Mouse (Mus musculus) midbrain, embryonic 12.5 days (tissue): ENCODE results near the gene Tubb5. TPM values are rescaled to one million over a fixed set of nuclear protein-coding genes. Genes with fewer than 3 reads are reported as not detected.

Experiments
- ATAC-seq: fragments of 200-750 bp; cut with Nextera tagmentation; 2 replicates; pipeline ENCODE4 v1.8.0; 2017; ENCODE audit warnings: low read depth, moderate TSS enrichment, moderate library complexity; ENCODE audit not compliant: low FRiP score
- H3K27ac ChIP-seq: fragments of 300-500 bp; sonication (generic); replicated peaks from 2 replicates; pipeline ENCODE4 v1.5.1; 2016; ENCODE audit warnings: mild to moderate bottlenecking
- H3K27me3 ChIP-seq: fragments of 300-500 bp; sonication (generic); 2 replicates; pipeline ENCODE4 v1.6.1; 2016; ENCODE audit warnings: mild to moderate bottlenecking
- H3K36me3 ChIP-seq: fragments of 300-500 bp; sonication (generic); 2 replicates; pipeline ENCODE4 v1.6.1; 2016
- H3K4me1 ChIP-seq: fragments of 300-500 bp; sonication (generic); 2 replicates; pipeline ENCODE4 v1.6.1; 2016
- H3K4me2 ChIP-seq: fragments of 300-500 bp; sonication (generic); replicated peaks from 2 replicates; pipeline ENCODE4 v1.6.1; 2016; ENCODE audit warnings: mild to moderate bottlenecking, moderate library complexity
- H3K4me3 ChIP-seq: fragments of 300-500 bp; sonication (generic); 2 replicates; pipeline ENCODE4 v1.5.1; 2016; ENCODE audit warnings: mild to moderate bottlenecking
- H3K9ac ChIP-seq: fragments of 300-500 bp; sonication (generic); replicated peaks from 2 replicates; pipeline ENCODE4 v1.6.1; 2016; ENCODE audit warnings: mild to moderate bottlenecking, moderate library complexity
- H3K9me3 ChIP-seq: fragments of 300-500 bp; sonication (generic); 2 replicates; pipeline ENCODE4 v1.6.1; 2016; ENCODE audit warnings: mild to moderate bottlenecking
- WGBS: fragments of 180-500 bp; shearing (Covaris S2); methylation state at CpG from one replicate; pipeline ENCODE4 v1.1.7; 2016; 5-methylcytosine and 5-hydroxymethylcytosine counted together
- polyA plus RNA-seq: library from polyadenylated mRNA; unstranded; fragments of >200 nt; fragmentation: Nextera tagmentation; extraction: Ambion mirVana; gene quantifications from 2 replicates; pipeline ENCODE4 v1.2.1, GENCODE M21; 2016

The Tubb5 gene
- polyA plus RNA-seq, 1 experiment from 2014 or later: 1,561 TPM

- no peaks in the 10 kb centered on the region for H3K27me3 ChIP-seq
- peak overlapping the region; percentile 43 for H3K27ac ChIP-seq
- no peak for ATAC-seq
- H3K9me3 ChIP-seq: 0 out of 2 replicates have a peak, but pooled peaks cover 5% of the 10 kb centered on the region
- H3K4me1 ChIP-seq: peaks cover 69% of the 10 kb centered on the region
- peaks cover 29% of the 10 kb centered on the region for H3K36me3 ChIP-seq
- peak overlapping the region; percentile 100 for H3K4me2 ChIP-seq
- 3% methylated on average over 7 of the region's 7 CpGs for WGBS
- peak overlapping the region; percentile 92 for H3K9ac ChIP-seq
- peak overlapping the region; percentile 60 for H3K4me3 ChIP-seq
Observed at GRCm38 (mm10) chr17:35868961-35869345, 30.8 kb upstream of the Tubb5 start.

- Histone ChIP-seq H3K27me3 (no peaks in the 10 kb centered on the region), H3K4me2 (peak overlapping the region; percentile 100), H3K4me3 (peak overlapping the region; percentile 60), H3K9ac (peak overlapping the region; percentile 92), H3K27ac (peak overlapping the region; percentile 43), H3K9me3 (0 out of 2 replicates have a peak, but pooled peaks cover 5% of the 10 kb centered on the region), H3K4me1 (peaks cover 64% of the 10 kb centered on the region), H3K36me3 (peaks cover 28% of the 10 kb centered on the region)
- 43% methylated on average over 17 of the region's 17 CpGs for WGBS
- ATAC-seq: no peak
Observed at GRCm38 (mm10) chr17:35868165-35868820, 30.2 kb upstream of the Tubb5 start.

- H3K36me3 ChIP-seq: peaks cover 26% of the 10 kb centered on the region
- H3K27me3 ChIP-seq: no peaks in the 10 kb centered on the region
- peak overlapping the region; percentile 92 for H3K9ac ChIP-seq
- peak overlapping the region; percentile 99 for H3K27ac ChIP-seq
- 7% methylated on average over 26 of the region's 26 CpGs for WGBS
- no peak for ATAC-seq
- peak overlapping the region; percentile 60 for H3K4me3 ChIP-seq
- peak overlapping the region; percentile 100 for H3K4me2 ChIP-seq
- H3K4me1 ChIP-seq: peaks cover 54% of the 10 kb centered on the region
- H3K9me3 ChIP-seq: 0 out of 2 replicates have a peak, but pooled peaks cover 5% of the 10 kb centered on the region
Observed at GRCm38 (mm10) chr17:35866911-35867890, 29.1 kb upstream of the Tubb5 start.

GRCm38 (mm10) chr17:35866281-35866831 is 28.2 kb upstream of the Tubb5 start:
- ATAC-seq: peak; percentile 42
- Histone ChIP-seq H3K4me1 (peaks cover 53% of the 10 kb centered on the region), H3K27me3 (no peaks in the 10 kb centered on the region)

GRCm38 (mm10) chr17:35865481-35866280 is 27.6 kb upstream of the Tubb5 start, which contains the start of gene Ppp1r18:
Ppp1r18 (plus strand) TSS chr17:35865593.
- Histone ChIP-seq H3K9me3 (no peaks in the 10 kb centered on the region), H3K27ac (peak within 1 kb of the TSS; percentile 99), H3K27me3 (no peaks in the 10 kb centered on the region), H3K9ac (peak within 1 kb of the TSS; percentile 92), H3K4me1 (peaks cover 52% of the 10 kb centered on the region), H3K4me3 (peak within 1 kb of the TSS; percentile 60), H3K36me3 (peaks cover 13% of the 10 kb centered on the region), H3K4me2 (peak within 1 kb of the TSS; percentile 100)
- ATAC-seq: peak; percentile 73
- under 1% methylated on average over 45 of the region's 48 CpGs for WGBS

More at GRCm38 (mm10) chr17:35866281-35866831, 28.2 kb upstream of the Tubb5 start:
- peak overlapping the region; percentile 99 for H3K27ac ChIP-seq
- 1% methylated on average over 36 of the region's 38 CpGs for WGBS
- peak overlapping the region; percentile 60 for H3K4me3 ChIP-seq
- peaks cover 20% of the 10 kb centered on the region for H3K36me3 ChIP-seq
- peak overlapping the region; percentile 92 for H3K9ac ChIP-seq
- H3K4me2 ChIP-seq: peak overlapping the region; percentile 100
- H3K9me3 ChIP-seq: 0 out of 2 replicates have a peak, but pooled peaks cover 4% of the 10 kb centered on the region

GRCm38 (mm10) chr17:35864832-35865353 is 26.8 kb upstream of the Tubb5 start:
- Histone ChIP-seq H3K27me3 (no peaks in the 10 kb centered on the region), H3K4me3 (peak overlapping the region; percentile 60), H3K4me1 (peaks cover 48% of the 10 kb centered on the region), H3K27ac (peak overlapping the region; percentile 99), H3K9me3 (no peaks in the 10 kb centered on the region), H3K4me2 (peak overlapping the region; percentile 100), H3K9ac (peak overlapping the region; percentile 92), H3K36me3 (peaks cover 6% of the 10 kb centered on the region; the same call in 1 of the 2 replicates)
- no peak for ATAC-seq
- 28% methylated on average over 10 of the region's 10 CpGs for WGBS

GRCm38 (mm10) chr17:35861198-35861857 is 23.2 kb upstream of the Tubb5 start, which contains the start of gene Nrm:
Nrm (plus strand) TSS chr17:35861318.
- Histone ChIP-seq H3K27me3 (no peaks in the 10 kb centered on the region), H3K4me1 (peaks cover 17% of the 10 kb centered on the region), H3K4me2 (peak within 1 kb of the TSS; percentile 66), H3K4me3 (peak within 1 kb of the TSS; percentile 66), H3K9me3 (no peaks in the 10 kb centered on the region), H3K36me3 (peaks cover 23% of the 10 kb centered on the region), H3K27ac (peak within 1 kb of the TSS; percentile 95), H3K9ac (peak within 1 kb of the TSS; percentile 72)
- ATAC-seq: peak; percentile 88
- under 1% methylated on average over 47 of the region's 47 CpGs for WGBS

GRCm38 (mm10) chr17:35860831-35861197 is 22.7 kb upstream of the Tubb5 start:
- Histone ChIP-seq H3K27me3 (no peaks in the 10 kb centered on the region), H3K9ac (peak overlapping the region; percentile 72), H3K4me1 (peaks cover 17% of the 10 kb centered on the region), H3K9me3 (no peaks in the 10 kb centered on the region), H3K4me2 (peak overlapping the region; percentile 66), H3K36me3 (peaks cover 23% of the 10 kb centered on the region), H3K27ac (peak overlapping the region; percentile 95), H3K4me3 (peak overlapping the region; percentile 66)
- ATAC-seq: 0 out of 2 replicates have a peak, but pooled peaks have one; percentile 0
- WGBS: 4% methylated on average over 12 of the region's 12 CpGs

- Histone ChIP-seq H3K27me3 (no peaks in the 10 kb centered on the region), H3K4me3 (no peak overlapping the region), H3K9ac (no peak overlapping the region), H3K4me2 (no peak overlapping the region), H3K4me1 (peaks cover 13% of the 10 kb centered on the region), H3K27ac (no peak overlapping the region), H3K9me3 (no peaks in the 10 kb centered on the region), H3K36me3 (peaks cover 25% of the 10 kb centered on the region)
- ATAC-seq: no peak
- WGBS: 72% methylated on average over 2 of the region's 2 CpGs
Observed at GRCm38 (mm10) chr17:35859835-35860234, 21.7 kb upstream of the Tubb5 start.

- Histone ChIP-seq H3K4me3 (no peak overlapping the region), H3K36me3 (peaks cover 29% of the 10 kb centered on the region), H3K4me1 (peaks cover 8% of the 10 kb centered on the region), H3K4me2 (no peak overlapping the region), H3K27me3 (no peaks in the 10 kb centered on the region), H3K27ac (no peak overlapping the region), H3K9ac (no peak overlapping the region), H3K9me3 (no peaks in the 10 kb centered on the region)
- ATAC-seq: no peak
- WGBS: 94% methylated on average over 1 of the region's 1 CpGs
Observed at GRCm38 (mm10) chr17:35859371-35859770, 21.3 kb upstream of the Tubb5 start.
